In the genomic region with DNA sequence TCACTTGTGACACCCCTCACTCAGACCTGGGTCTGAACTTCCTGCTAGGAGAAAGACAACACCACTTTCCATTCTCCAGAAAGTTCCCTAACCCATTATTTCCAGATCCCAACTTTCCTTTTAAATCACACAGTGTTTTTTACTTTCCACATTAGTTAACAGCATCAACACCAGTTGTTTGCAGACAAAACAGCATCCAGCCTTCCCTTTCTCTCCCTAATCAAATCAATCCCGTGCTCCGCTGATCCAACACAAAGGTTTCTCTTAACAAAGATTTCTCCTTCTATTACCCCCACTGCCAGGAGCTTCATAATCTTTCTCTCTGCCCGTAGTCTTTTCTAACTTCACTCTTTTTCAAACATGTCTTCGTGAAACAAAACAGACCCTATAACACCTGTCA, we compare ENCODE assay signal across 26 mouse cellular contexts. TPM values are rescaled to one million over a fixed set of nuclear protein-coding genes. Genes with fewer than 3 reads are reported as not detected.
"Had no signal": no experiment of that assay in that cellular context is flagged by ENCODE, and none has a peak within 500 bp of the region (broad histone marks: within the 10 kb centered on the region; RNA-seq: fewer than 3 reads in every experiment).

No protein-coding gene starts in this region.

- H3K4me3 ChIP-seq: kidney, embryonic 15.5 days; limb, embryonic 13.5 days; liver, embryonic 12.5 days; liver, embryonic 15.5 days; lung, embryonic 15.5 days; megakaryocyte, embryonic 14.5 days; midbrain, embryonic 10.5 days; neural tube, embryonic 12.5 days; neural tube, embryonic 15.5 days had no signal

- H3K27me3 ChIP-seq: kidney, embryonic 15.5 days; limb, embryonic 13.5 days; liver, embryonic 12.5 days; liver, embryonic 15.5 days; lung, embryonic 15.5 days; megakaryocyte, embryonic 14.5 days; neural tube, embryonic 12.5 days; neural tube, embryonic 15.5 days had no signal

- H3K9ac ChIP-seq: kidney, embryonic 15.5 days; limb, embryonic 13.5 days; liver, embryonic 12.5 days; liver, embryonic 15.5 days; lung, embryonic 15.5 days; neural tube, embryonic 12.5 days; neural tube, embryonic 15.5 days had no signal

- DNase-seq: kidney, adult 8-10 months; kidney, postnatal 14 days; kidney, postnatal 4 days; left cerebral cortex, postnatal 4 days; liver; lung, adult 18-20 months; lung, postnatal 10 days; lung, postnatal 36 days; midbrain, embryonic 14.5 days; right cerebral cortex, adult 18-20 months; right cerebral cortex, postnatal 14 days; right cerebral cortex, postnatal 4 days; thymus, postnatal 25 days had no signal

- ATAC-seq: liver, embryonic 12.5 days had no signal

- H3K36me3 ChIP-seq: kidney, embryonic 15.5 days; limb, embryonic 13.5 days; liver, embryonic 12.5 days; liver, embryonic 15.5 days; lung, embryonic 15.5 days; midbrain, embryonic 10.5 days; neural tube, embryonic 12.5 days; neural tube, embryonic 15.5 days had no signal

- H3K9me3 ChIP-seq: kidney, embryonic 15.5 days; limb, embryonic 13.5 days; liver, embryonic 12.5 days; liver, embryonic 15.5 days; lung, embryonic 15.5 days; megakaryocyte, embryonic 14.5 days; midbrain, embryonic 10.5 days; neural tube, embryonic 12.5 days; neural tube, embryonic 15.5 days had no signal

- H3K4me1 ChIP-seq: kidney, embryonic 15.5 days; liver, embryonic 12.5 days; liver, embryonic 15.5 days; lung, embryonic 15.5 days; megakaryocyte, embryonic 14.5 days; neural tube, embryonic 12.5 days; neural tube, embryonic 15.5 days had no signal

- H3K27ac ChIP-seq: kidney, embryonic 15.5 days; limb, embryonic 13.5 days; liver, embryonic 12.5 days; liver, embryonic 15.5 days; lung, embryonic 15.5 days; midbrain, embryonic 10.5 days; neural tube, embryonic 12.5 days; neural tube, embryonic 15.5 days; stomach, postnatal 0 days had no signal

- H3K4me2 ChIP-seq: kidney, embryonic 15.5 days; limb, embryonic 13.5 days; liver, embryonic 12.5 days; liver, embryonic 15.5 days; lung, embryonic 15.5 days; neural tube, embryonic 12.5 days; neural tube, embryonic 15.5 days had no signal

RNA-seq across cellular contexts. Expression of a gene that starts 32.5 kb away (rescaled TPM):
- total RNA-seq: left cerebral cortex, adult 8-10 months had no signal
- polyA plus RNA-seq: liver, embryonic 12.5 days; liver, embryonic 15.5 days; thymus, postnatal 0 days; urinary bladder, adult 2 months had no signal
